Comparison of ENCODE assay signal across 17 mouse cellular contexts in the genomic region with DNA sequence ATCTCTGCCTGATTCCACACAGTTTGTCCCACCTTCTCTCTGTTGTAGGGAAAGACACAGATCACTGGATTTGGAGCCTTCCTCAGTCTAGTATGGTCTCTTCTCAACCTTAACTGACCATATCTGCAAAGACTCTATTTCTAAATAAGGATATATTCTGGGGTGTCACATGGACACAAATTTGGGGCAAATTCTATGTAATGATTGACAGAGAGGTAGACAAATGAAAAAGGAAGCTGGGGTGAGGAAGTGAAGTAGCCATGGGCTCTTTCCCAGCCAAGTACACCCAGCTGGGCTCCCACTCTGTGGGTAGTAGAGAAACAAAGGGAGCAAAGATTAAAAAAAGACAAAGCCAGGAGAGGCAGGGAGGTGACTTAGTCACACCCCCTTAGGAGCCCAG.
DNase-seq lines count a peak whose midpoint lies in the region; ATAC-seq lines count a peak whose summit lies in the region.
"Had no signal": no experiment of that assay in that cellular context is flagged by ENCODE, and none has a peak within 500 bp of the region (broad histone marks: within the 10 kb centered on the region; RNA-seq: fewer than 3 reads in every experiment).

No protein-coding gene starts in this region.

- H3K36me3 ChIP-seq in heart, embryonic 12.5 days: peaks cover 17% of the 10 kb centered on the region
- no peaks in the 10 kb centered on the region for H3K36me3 ChIP-seq in midbrain, embryonic 11.5 days (ENCODE audit: control insufficient read depth, insufficient read depth, low read length)
- H3K36me3 ChIP-seq in midbrain, embryonic 13.5 days: no peaks in the 10 kb centered on the region
- no peaks in the 10 kb centered on the region for H3K36me3 ChIP-seq in neural tube, embryonic 15.5 days
- H3K36me3 ChIP-seq: forebrain, embryonic 15.5 days; hindbrain, embryonic 12.5 days had no signal

- no peaks in the 10 kb centered on the region for H3K9me3 ChIP-seq in heart, embryonic 12.5 days (replicated peaks)
- H3K9me3 ChIP-seq in midbrain, embryonic 11.5 days (ENCODE audit: control insufficient read depth, low read length): no peaks in the 10 kb centered on the region
- H3K9me3 ChIP-seq in midbrain, embryonic 13.5 days: no peaks in the 10 kb centered on the region
- no peaks in the 10 kb centered on the region for H3K9me3 ChIP-seq in neural tube, embryonic 15.5 days (replicated peaks)
- H3K9me3 ChIP-seq: forebrain, embryonic 15.5 days; hindbrain, embryonic 12.5 days had no signal

- H3K4me1 ChIP-seq in heart, embryonic 12.5 days (replicated peaks): peaks cover 42% of the 10 kb centered on the region
- peaks cover 13% of the 10 kb centered on the region for H3K4me1 ChIP-seq in midbrain, embryonic 11.5 days (ENCODE audit: control insufficient read depth, insufficient read depth, low read length)
- H3K4me1 ChIP-seq in midbrain, embryonic 13.5 days (replicated peaks): peaks cover 8% of the 10 kb centered on the region; the same call in 1 of the 2 replicates
- peaks cover 9% of the 10 kb centered on the region for H3K4me1 ChIP-seq in neural tube, embryonic 15.5 days
- H3K4me1 ChIP-seq: forebrain, embryonic 15.5 days had no signal

- H3K4me3 ChIP-seq in heart, embryonic 12.5 days: no peak overlapping the region
- no peak overlapping the region for H3K4me3 ChIP-seq in midbrain, embryonic 11.5 days (ENCODE audit: low read depth, low read length)
- H3K4me3 ChIP-seq in midbrain, embryonic 13.5 days (replicated peaks): no peak overlapping the region
- H3K4me3 ChIP-seq in neural tube, embryonic 15.5 days (replicated peaks): no peak overlapping the region
- H3K4me3 ChIP-seq: forebrain, embryonic 15.5 days; hindbrain, embryonic 12.5 days had no signal

- H3K4me2 ChIP-seq in heart, embryonic 12.5 days: no peak overlapping the region
- no peak overlapping the region for H3K4me2 ChIP-seq in midbrain, embryonic 11.5 days
- H3K4me2 ChIP-seq in midbrain, embryonic 13.5 days (replicated peaks): no peak overlapping the region
- H3K4me2 ChIP-seq in neural tube, embryonic 15.5 days: no peak overlapping the region
- H3K4me2 ChIP-seq: forebrain, embryonic 15.5 days; hindbrain, embryonic 12.5 days had no signal

- H3K9ac ChIP-seq in heart, embryonic 12.5 days: no peak overlapping the region
- no peak overlapping the region; the same call in 1 of the 2 replicates for H3K9ac ChIP-seq in midbrain, embryonic 11.5 days (ENCODE audit: low read length)
- no peak overlapping the region for H3K9ac ChIP-seq in midbrain, embryonic 13.5 days (replicated peaks)
- H3K9ac ChIP-seq in neural tube, embryonic 15.5 days (replicated peaks): no peak overlapping the region
- H3K9ac ChIP-seq: forebrain, embryonic 15.5 days; hindbrain, embryonic 12.5 days had no signal

- intact Hi-C loops in heart, postnatal 36 days (cut with DNase I): no loop called here

- ATAC-seq in heart, embryonic 12.5 days (ENCODE audit: insufficient number of reproducible peaks, low FRiP score): no peak
- 0 out of 2 replicates have a peak, but pooled peaks have one; percentile 27 for ATAC-seq in midbrain, embryonic 11.5 days (ENCODE audit: low FRiP score)
- ATAC-seq in midbrain, embryonic 13.5 days: no peak
- no peak for ATAC-seq in neural tube, embryonic 15.5 days (ENCODE audit: low FRiP score)
- ATAC-seq: forebrain, embryonic 15.5 days; hindbrain, postnatal 0 days had no signal

- DNase-seq in heart, postnatal 36 days: no peak
- DNase-seq in midbrain, embryonic 11.5 days (ENCODE audit: low spot score, missing footprints): no peak
- peak; percentile 25 for DNase-seq in ZHBTc4 (ENCODE audit: low read depth, low spot score)
- DNase-seq in urinary bladder, postnatal 4 days (ENCODE audit: low spot score in 2 of 2): no peak
- DNase-seq: adrenal gland, adult 2 months; adrenal gland, postnatal 25 days; cerebellum, adult 18-20 months; cerebellum, adult 9-11 months; cerebellum, postnatal 36 days; gastrocnemius, postnatal 36 days; kidney, adult 11 months had no signal

- peak overlapping the region; percentile 14; the same call in 1 of the 2 replicates for H3K27ac ChIP-seq in heart, embryonic 12.5 days (ENCODE audit: poor library complexity, severe bottlenecking)
- no peak overlapping the region for H3K27ac ChIP-seq in midbrain, embryonic 11.5 days (ENCODE audit: low read depth, low read length)
- no peak overlapping the region for H3K27ac ChIP-seq in midbrain, embryonic 13.5 days
- H3K27ac ChIP-seq in neural tube, embryonic 15.5 days (replicated peaks): no peak overlapping the region
- H3K27ac ChIP-seq: forebrain, embryonic 15.5 days; hindbrain, embryonic 12.5 days; hindbrain, postnatal 0 days had no signal

- H3K27me3 ChIP-seq in heart, embryonic 12.5 days (replicated peaks): no peaks in the 10 kb centered on the region
- H3K27me3 ChIP-seq in midbrain, embryonic 11.5 days (ENCODE audit: control insufficient read depth, insufficient read depth, low read length): no peaks in the 10 kb centered on the region
- 0 out of 2 replicates have a peak, but pooled peaks cover 4% of the 10 kb centered on the region for H3K27me3 ChIP-seq in midbrain, embryonic 13.5 days
- no peaks in the 10 kb centered on the region for H3K27me3 ChIP-seq in neural tube, embryonic 15.5 days (replicated peaks)
- H3K27me3 ChIP-seq: forebrain, embryonic 15.5 days; hindbrain, embryonic 12.5 days had no signal
